Mouse (Mus musculus): Measurements from ENCODE around the gene Catsperz.

Gene Catsperz

GRCm38 (mm10) chr19:6925307-6925573 is at the start of gene Catsperz:
Gene Catsperz, minus strand, starts transcription at chr19:6925380.
- DNase-seq (ENCODE audit: low read depth, low spot score): no peak

GRCm38 (mm10) chr19:6974211-6975205 is 49.3 kb upstream of the Catsperz start, which contains the start of gene Ppp1r14b:
Gene Ppp1r14b, plus strand, starts transcription at chr19:6974968.
- peak; percentile 60 for DNase-seq (ENCODE audit: low read depth, low spot score)

- DNase-seq (ENCODE audit: low read depth, low spot score): no peak
Observed at GRCm38 (mm10) chr19:6973581-6974190, 48.5 kb upstream of the Catsperz start.

- no peak for DNase-seq (ENCODE audit: low read depth, low spot score)
Observed at GRCm38 (mm10) chr19:6972247-6972917, 47.2 kb upstream of the Catsperz start.

GRCm38 (mm10) chr19:6971644-6972043 is 46.5 kb upstream of the Catsperz start:
- DNase-seq (ENCODE audit: low read depth, low spot score): no peak

- DNase-seq (ENCODE audit: low read depth, low spot score): no peak
Observed at GRCm38 (mm10) chr19:6970460-6971085, 45.4 kb upstream of the Catsperz start.

GRCm38 (mm10) chr19:6969665-6970381 is 44.6 kb upstream of the Catsperz start:
- DNase-seq (ENCODE audit: low read depth, low spot score): no peak

GRCm38 (mm10) chr19:6969291-6969664 is 44.1 kb upstream of the Catsperz start:
- DNase-seq (ENCODE audit: low read depth, low spot score): no peak

- DNase-seq (ENCODE audit: low read depth, low spot score): no peak
Observed at GRCm38 (mm10) chr19:6968491-6969271, 43.5 kb upstream of the Catsperz start.

GRCm38 (mm10) chr19:6956461-6956860 is 31.3 kb upstream of the Catsperz start:
- no peak for DNase-seq (ENCODE audit: low read depth, low spot score)

GRCm38 (mm10) chr19:6955424-6955823 is 30.2 kb upstream of the Catsperz start:
- no peak for DNase-seq (ENCODE audit: low read depth, low spot score)

GRCm38 (mm10) chr19:6954046-6954445 is 28.9 kb upstream of the Catsperz start:
- DNase-seq (ENCODE audit: low read depth, low spot score): no peak

GRCm38 (mm10) chr19:6952712-6953037 is 27.5 kb upstream of the Catsperz start:
- DNase-seq (ENCODE audit: low read depth, low spot score): no peak

GRCm38 (mm10) chr19:6951994-6952711 is 27.0 kb upstream of the Catsperz start:
- no peak for DNase-seq (ENCODE audit: low read depth, low spot score)

- peak; percentile 69 for DNase-seq (ENCODE audit: low read depth, low spot score)
Observed at GRCm38 (mm10) chr19:6951381-6951968, 26.3 kb upstream of the Catsperz start.

GRCm38 (mm10) chr19:6950613-6951153 is 25.5 kb upstream of the Catsperz start:
- no peak for DNase-seq (ENCODE audit: low read depth, low spot score)

- no peak for DNase-seq (ENCODE audit: low read depth, low spot score)
Observed at GRCm38 (mm10) chr19:6949951-6950350, 24.8 kb upstream of the Catsperz start.

GRCm38 (mm10) chr19:6949532-6949931 is 24.4 kb upstream of the Catsperz start:
- no peak for DNase-seq (ENCODE audit: low read depth, low spot score)

GRCm38 (mm10) chr19:6948186-6948585 is 23.0 kb upstream of the Catsperz start:
- no peak for DNase-seq (ENCODE audit: low read depth, low spot score)
